Mouse (Mus musculus) heart, embryonic 12.5 days (tissue): ENCODE measurements around the gene Ndufv3. TPM values are rescaled to one million over a fixed set of nuclear protein-coding genes. Genes with fewer than 3 reads are reported as not detected.
A peak's percentile ranks its signal among the peaks of the same experiment; 100 is the strongest.

Source experiments
- ATAC-seq: fragments of 200-750 bp; cut with Nextera tagmentation; 2 replicates; pipeline ENCODE4 v1.8.0; 2017; ENCODE audit warnings: moderate TSS enrichment, moderate library complexity; ENCODE audit not compliant: insufficient number of reproducible peaks, low FRiP score
- H3K27ac ChIP-seq: fragments of 300-500 bp; sonication (generic); 2 replicates; pipeline ENCODE4 v1.5.1; 2016; ENCODE audit warnings: mild to moderate bottlenecking, moderate library complexity; ENCODE audit not compliant: poor library complexity, severe bottlenecking
- H3K27me3 ChIP-seq: fragments of 300-500 bp; sonication (generic); replicated peaks from 2 replicates; pipeline ENCODE4 v1.6.1; 2016; ENCODE audit warnings: mild to moderate bottlenecking, moderate library complexity
- H3K36me3 ChIP-seq: fragments of 300-500 bp; sonication (generic); 2 replicates; pipeline ENCODE4 v1.6.1; 2016; ENCODE audit warnings: mild to moderate bottlenecking, moderate library complexity
- H3K4me1 ChIP-seq: fragments of 300-500 bp; sonication (generic); replicated peaks from 2 replicates; pipeline ENCODE4 v1.6.1; 2016; ENCODE audit warnings: mild to moderate bottlenecking
- H3K4me2 ChIP-seq: fragments of 300-500 bp; sonication (generic); 2 replicates; pipeline ENCODE4 v1.6.1; 2016; ENCODE audit warnings: mild to moderate bottlenecking, moderate library complexity
- H3K4me3 ChIP-seq: fragments of 300-500 bp; sonication (generic); 2 replicates; pipeline ENCODE4 v1.5.1; 2016; ENCODE audit warnings: mild to moderate bottlenecking
- H3K9ac ChIP-seq: fragments of 300-500 bp; sonication (generic); 2 replicates; pipeline ENCODE4 v1.6.1; 2016; ENCODE audit warnings: mild to moderate bottlenecking, moderate library complexity
- H3K9me3 ChIP-seq: fragments of 300-500 bp; sonication (generic); replicated peaks from 2 replicates; pipeline ENCODE4 v1.6.1; 2016; ENCODE audit warnings: mild to moderate bottlenecking, moderate library complexity
- WGBS: fragments of 180-500 bp; shearing (Covaris S2); methylation state at CpG from one replicate; pipeline ENCODE4 v1.1.7; 2016; 5-methylcytosine and 5-hydroxymethylcytosine counted together
- polyA plus RNA-seq: library from polyadenylated mRNA; unstranded; fragments of >200 nt; fragmentation: Nextera tagmentation; extraction: Ambion mirVana; gene quantifications from 2 replicates; pipeline ENCODE4 v1.2.1, GENCODE M21; 2016

The Ndufv3 gene
- 494 and 510 TPM in 2 replicates for polyA plus RNA-seq

DNA sequence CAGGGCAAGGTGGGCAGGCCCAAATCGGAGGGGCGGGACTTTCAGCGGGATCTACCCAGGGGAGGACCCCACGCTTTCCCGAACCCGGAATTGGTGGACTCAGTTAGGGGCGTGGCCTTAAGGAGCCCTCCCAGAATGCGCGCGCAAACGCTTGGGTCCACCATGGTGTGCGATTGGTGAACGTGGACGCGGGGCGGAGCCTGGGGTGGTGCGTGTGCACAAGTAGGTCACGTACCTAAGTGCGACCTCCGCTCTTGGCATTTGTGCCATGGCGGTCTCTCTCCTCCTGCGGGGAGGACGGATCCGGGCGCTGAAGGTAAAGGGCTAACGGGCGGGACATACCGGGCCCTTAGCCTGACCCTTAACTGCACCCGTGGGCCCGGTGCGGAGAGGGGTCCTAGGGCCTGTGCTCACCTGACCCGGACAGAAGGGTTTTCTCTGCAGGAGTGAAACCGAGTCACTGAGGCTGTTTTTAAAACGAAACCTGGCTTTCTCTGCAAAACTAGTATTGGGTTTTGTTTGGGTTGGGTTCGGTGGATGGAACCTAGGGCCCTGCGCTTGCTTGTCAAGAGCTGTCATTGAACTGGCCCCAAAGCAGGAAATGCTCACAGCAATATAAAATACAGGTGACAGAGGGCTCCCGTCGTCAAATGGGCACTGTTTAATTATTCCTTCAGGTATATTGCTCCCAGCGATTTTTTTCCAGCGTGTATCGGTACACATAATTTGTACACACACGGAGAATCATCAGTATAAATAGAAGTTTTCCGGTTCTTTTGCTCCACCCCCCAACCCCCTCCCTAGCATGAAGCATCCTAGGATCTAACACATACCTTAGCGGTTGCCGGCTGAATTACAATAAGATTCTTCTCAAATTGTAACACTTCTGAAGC is at the start of gene Ndufv3, which contains the start of gene Wdr4:
Ndufv3 (plus strand) TSS at position 170 of the 893 bp plus-strand sequence.
Wdr4 (minus strand) TSS at position 35 of the 893 bp plus-strand sequence.
- ATAC-seq, result peak; percentile 99
- under 1% methylated on average over 45 of the region's 45 CpGs for WGBS
- H3K4me2 ChIP-seq, result peak within 1 kb of the TSS; percentile 78
- no peaks in the 10 kb centered on the region for H3K9me3 ChIP-seq
- peaks cover 26% of the 10 kb centered on the region for H3K4me1 ChIP-seq
- H3K36me3 ChIP-seq, result peaks cover 27% of the 10 kb centered on the region
- H3K4me3 ChIP-seq, result peak within 1 kb of the TSS; percentile 83
- peak within 1 kb of the TSS; percentile 84 for H3K27ac ChIP-seq
- peak within 1 kb of the TSS; percentile 89 for H3K9ac ChIP-seq
- no peaks in the 10 kb centered on the region for H3K27me3 ChIP-seq

DNA sequence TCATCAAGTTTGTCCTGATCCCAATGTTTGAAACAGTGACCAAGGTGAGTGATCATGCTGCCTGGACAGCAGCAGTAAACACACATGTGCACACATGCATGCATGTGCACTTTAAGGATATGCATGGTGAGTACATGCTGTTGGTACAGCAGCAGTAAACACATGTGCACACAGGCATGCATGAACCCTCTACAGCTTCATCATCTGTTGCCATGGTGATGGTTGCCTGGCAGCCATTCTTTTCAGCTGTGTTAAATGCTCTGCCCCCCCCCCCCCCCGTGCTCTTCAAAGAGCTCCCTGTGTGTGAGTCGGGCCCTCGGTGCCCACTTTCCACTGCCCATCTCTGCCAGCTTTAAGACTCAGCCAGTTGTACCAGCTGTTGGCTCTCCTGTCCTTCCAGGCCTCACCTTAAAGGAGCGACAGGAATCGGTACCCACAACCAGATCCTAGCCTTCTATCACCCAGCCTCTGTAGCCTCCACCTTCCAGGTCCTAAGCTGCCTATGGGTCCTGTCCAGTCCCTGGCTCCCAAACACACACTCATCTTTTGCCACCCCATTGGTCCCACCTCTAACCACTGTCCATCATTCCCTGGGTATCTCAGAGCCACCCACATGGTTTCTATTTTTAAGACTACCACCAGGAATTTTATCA is 49.0 kb upstream of the Ndufv3 start:
- H3K36me3 ChIP-seq, result peaks cover 3% of the 10 kb centered on the region
- H3K27ac ChIP-seq, result no peak overlapping the region
- H3K9ac ChIP-seq, result no peak overlapping the region
- H3K9me3 ChIP-seq, result no peaks in the 10 kb centered on the region
- 84% methylated on average over 5 of the region's 5 CpGs for WGBS
- no peaks in the 10 kb centered on the region for H3K27me3 ChIP-seq
- H3K4me2 ChIP-seq, result no peak overlapping the region
- no peak overlapping the region for H3K4me3 ChIP-seq
- peaks cover 4% of the 10 kb centered on the region; the same call in 1 of the 2 replicates for H3K4me1 ChIP-seq
- ATAC-seq, result no peak

DNA sequence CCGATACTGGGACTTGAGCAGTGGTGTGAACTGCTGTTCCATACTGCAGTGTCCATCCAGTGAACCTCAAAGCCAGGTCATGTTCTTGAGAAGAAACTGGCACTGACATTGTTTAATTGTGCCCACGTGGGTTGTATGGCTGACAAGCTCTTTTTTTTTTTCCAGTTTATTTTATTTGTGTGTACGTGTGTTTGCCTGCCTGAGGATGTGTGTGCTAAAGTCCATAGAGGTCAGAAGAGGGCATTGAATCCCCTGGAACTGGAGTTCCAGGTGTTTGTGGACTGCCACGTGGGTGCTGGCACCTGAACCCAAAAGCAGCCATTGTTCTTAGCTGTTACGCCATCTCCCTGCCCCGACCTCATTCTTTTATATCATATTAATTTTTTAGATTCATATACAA is 45.5 kb upstream of the Ndufv3 start:
- Histone ChIP-seq H3K27me3 (no peaks in the 10 kb centered on the region), H3K4me1 (peaks cover 4% of the 10 kb centered on the region), H3K4me2 (no peak overlapping the region), H3K36me3 (peaks cover 3% of the 10 kb centered on the region), H3K9me3 (no peaks in the 10 kb centered on the region), H3K27ac (no peak overlapping the region), H3K4me3 (no peak overlapping the region), H3K9ac (no peak overlapping the region)
- ATAC-seq, result no peak
- 74% methylated on average over 6 of the region's 6 CpGs for WGBS

DNA sequence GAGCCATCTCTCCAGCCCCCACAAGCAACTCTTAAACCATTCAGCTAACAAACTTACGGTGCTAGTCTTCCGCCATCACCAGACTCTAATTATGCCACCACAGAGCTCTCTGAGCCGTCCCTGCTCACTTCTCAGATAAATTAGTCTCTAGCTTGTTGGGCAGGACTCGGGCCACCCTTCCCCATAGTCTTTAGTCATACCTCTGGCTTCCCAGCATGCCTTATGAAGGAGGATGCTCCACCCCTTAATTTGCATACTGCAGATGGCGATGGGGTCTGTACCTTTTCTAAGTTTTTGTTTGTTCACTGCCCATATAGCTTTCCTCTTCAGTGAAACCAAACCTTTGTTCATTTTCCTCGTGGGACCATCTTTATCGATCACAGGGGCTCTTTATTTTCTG is 41.3 kb upstream of the Ndufv3 start:
- ATAC-seq, result no peak
- WGBS, result 76% methylated on average over 7 of the region's 7 CpGs
- H3K9ac ChIP-seq, result no peak overlapping the region
- H3K9me3 ChIP-seq, result no peaks in the 10 kb centered on the region
- H3K36me3 ChIP-seq, result peaks cover 3% of the 10 kb centered on the region
- H3K27ac ChIP-seq, result no peak overlapping the region
- no peak overlapping the region for H3K4me2 ChIP-seq
- H3K4me1 ChIP-seq, result no peaks in the 10 kb centered on the region; the same call in 1 of the 2 replicates
- H3K27me3 ChIP-seq, result no peaks in the 10 kb centered on the region
- no peak overlapping the region for H3K4me3 ChIP-seq

DNA sequence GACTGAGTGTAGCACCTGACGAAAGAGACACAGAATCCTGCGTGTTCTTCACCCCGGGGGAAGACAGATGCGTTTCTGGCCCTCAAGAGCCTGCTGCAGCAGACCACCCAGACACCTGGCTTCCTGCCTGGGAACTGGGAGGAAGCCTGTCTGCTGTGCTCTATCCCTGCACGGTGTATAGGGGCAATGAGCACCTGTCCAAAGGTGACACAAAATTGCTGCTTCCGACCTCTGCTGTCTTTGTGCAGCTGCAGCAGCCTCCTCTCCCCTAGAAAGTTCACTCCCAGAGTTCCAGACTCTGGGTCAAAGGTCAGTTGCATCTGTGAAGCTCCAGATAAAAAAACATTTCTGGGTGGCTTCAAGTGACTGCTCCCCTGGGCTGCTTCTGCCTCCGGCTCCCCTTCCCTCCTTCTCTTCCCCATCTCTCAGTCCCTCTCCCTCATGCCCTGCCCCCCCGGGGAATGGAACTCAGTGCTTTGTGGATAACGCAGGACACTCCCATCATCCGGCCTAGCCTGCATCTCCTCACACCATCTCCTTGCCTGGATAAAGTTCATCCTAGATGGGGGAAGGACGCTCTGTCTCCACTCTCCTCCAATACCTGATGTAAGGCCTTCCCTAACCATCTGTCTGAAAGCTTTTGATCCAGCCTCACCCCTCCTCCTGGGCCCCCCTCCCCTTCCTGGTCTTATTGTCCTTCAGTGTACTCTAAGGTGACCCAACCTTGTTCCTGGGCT is 40.6 kb upstream of the Ndufv3 start:
- Histone ChIP-seq H3K4me3 (no peak overlapping the region), H3K9me3 (no peaks in the 10 kb centered on the region), H3K9ac (no peak overlapping the region), H3K36me3 (peaks cover 3% of the 10 kb centered on the region), H3K4me2 (no peak overlapping the region), H3K4me1 (no peaks in the 10 kb centered on the region; the same call in 1 of the 2 replicates), H3K27me3 (no peaks in the 10 kb centered on the region), H3K27ac (no peak overlapping the region)
- no peak; the same call in 1 of the 2 replicates for ATAC-seq
- 49% methylated on average over 11 of the region's 11 CpGs for WGBS

DNA sequence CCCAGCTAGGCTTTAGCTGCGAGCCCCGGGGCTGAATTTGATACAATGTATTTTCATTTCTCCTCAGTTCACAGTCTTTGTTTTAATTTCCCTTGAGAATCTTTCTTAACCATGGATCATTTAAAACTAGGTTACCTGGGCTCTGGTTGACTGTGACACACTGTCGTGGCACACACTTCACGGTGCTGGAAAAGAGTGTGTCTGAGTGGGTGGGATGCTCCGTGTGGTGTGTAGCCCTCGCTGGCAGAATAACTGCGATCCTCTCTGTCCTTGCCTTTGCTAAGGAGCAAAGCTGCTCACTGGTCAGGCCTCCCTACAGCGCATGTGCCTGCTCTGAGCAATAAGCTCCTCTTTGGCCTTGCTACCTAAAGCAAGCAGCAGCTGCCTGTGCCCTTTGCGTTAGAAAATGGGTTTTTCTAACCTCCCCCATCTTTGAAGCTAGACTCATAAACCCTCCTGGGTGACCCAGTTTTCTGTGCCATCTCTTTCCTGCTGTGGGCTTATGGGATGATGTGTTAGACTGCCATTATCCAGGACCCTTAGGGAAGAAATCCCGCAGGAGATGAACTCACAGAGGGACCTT is 33.2 kb upstream of the Ndufv3 start:
- H3K27ac ChIP-seq, result no peak overlapping the region
- H3K36me3 ChIP-seq, result no peaks in the 10 kb centered on the region
- H3K4me3 ChIP-seq, result no peak overlapping the region
- H3K9ac ChIP-seq, result no peak overlapping the region
- no peak overlapping the region for H3K4me2 ChIP-seq
- 83% methylated on average over 10 of the region's 10 CpGs for WGBS
- no peaks in the 10 kb centered on the region for H3K27me3 ChIP-seq
- H3K4me1 ChIP-seq, result no peaks in the 10 kb centered on the region
- no peaks in the 10 kb centered on the region for H3K9me3 ChIP-seq
- no peak for ATAC-seq

DNA sequence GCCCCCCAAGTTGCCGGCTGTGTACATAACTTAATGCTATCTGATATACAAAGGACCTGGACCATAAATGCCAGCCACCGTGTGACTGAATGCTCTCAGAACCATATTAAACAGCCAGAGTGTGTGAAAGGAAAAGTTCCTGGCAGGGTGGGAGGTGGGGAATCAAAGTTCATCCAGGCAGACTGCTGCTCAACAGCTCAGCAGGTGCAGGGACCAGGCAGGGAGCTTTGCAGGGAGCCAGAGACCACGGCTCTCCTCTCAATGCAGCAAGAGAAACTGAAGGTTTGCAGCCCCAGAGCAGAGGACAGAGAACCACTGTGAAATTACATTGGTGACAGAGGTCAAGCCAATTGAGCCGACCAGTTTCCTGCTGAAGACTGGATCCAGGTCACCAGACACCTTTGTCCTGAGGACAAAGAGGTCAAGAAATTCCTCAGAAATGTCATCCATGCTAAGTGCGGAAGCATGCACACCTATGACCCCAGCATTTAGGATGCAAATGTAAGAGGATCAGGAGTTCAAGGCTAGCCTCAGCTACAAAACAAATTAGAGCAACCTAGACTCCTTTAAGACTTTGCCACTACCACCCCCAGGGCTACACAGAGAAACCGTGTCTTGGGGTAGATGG is 32.4 kb upstream of the Ndufv3 start:
- H3K27me3 ChIP-seq, result no peaks in the 10 kb centered on the region
- H3K27ac ChIP-seq, result no peak overlapping the region
- H3K9me3 ChIP-seq, result no peaks in the 10 kb centered on the region
- no peak overlapping the region for H3K4me2 ChIP-seq
- H3K36me3 ChIP-seq, result no peaks in the 10 kb centered on the region
- H3K4me1 ChIP-seq, result no peaks in the 10 kb centered on the region
- 55% methylated on average over 6 of the region's 6 CpGs for WGBS
- H3K4me3 ChIP-seq, result no peak overlapping the region
- no peak for ATAC-seq
- H3K9ac ChIP-seq, result no peak overlapping the region

DNA sequence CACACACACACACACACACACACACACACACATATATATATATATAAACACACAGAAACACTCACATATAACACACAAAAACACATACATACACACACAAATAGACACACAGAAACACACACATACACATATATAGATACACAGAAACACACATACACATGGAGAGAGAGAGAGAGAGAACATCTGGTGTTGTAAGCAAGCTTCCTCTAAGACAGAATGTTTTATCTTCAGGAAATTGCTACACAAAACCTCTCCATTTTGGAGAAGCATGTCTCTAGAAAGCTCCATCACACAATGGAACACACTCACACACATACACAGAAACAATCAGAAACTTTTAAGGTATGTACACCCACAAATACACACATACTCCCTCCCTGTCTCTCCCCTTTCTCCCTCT is 28.6 kb upstream of the Ndufv3 start:
- Histone ChIP-seq H3K9me3 (no peaks in the 10 kb centered on the region), H3K4me1 (no peaks in the 10 kb centered on the region), H3K36me3 (peaks cover 16% of the 10 kb centered on the region), H3K9ac (no peak overlapping the region), H3K4me2 (no peak overlapping the region), H3K4me3 (no peak overlapping the region), H3K27me3 (no peaks in the 10 kb centered on the region), H3K27ac (no peak overlapping the region)
- ATAC-seq, result no peak

DNA sequence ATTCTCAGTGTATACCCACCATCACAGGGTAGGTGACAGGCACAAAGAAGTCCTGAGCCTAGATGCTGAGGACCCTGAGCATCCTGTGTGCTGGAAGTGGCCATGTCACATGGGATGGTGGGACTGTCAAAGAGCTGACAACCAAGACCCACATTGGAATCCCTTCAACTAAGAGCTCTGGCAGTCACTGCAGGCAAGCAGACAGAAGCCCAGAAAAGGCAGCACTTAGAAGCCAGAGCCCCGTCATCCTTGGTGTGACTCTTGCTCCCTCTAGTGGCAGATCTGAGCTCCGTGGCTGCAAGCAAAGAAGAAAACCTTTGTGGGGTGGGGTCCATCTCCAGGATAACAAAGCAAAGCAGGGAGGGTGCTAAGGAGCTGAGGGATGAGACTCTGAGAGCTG is 27.5 kb upstream of the Ndufv3 start:
- no peak overlapping the region for H3K4me3 ChIP-seq
- no peaks in the 10 kb centered on the region for H3K27me3 ChIP-seq
- WGBS, result 0% methylated on average over 2 of the region's 2 CpGs
- no peak overlapping the region for H3K27ac ChIP-seq
- peak; percentile 53 for ATAC-seq
- no peaks in the 10 kb centered on the region for H3K4me1 ChIP-seq
- H3K9ac ChIP-seq, result no peak overlapping the region
- H3K36me3 ChIP-seq, result peaks cover 25% of the 10 kb centered on the region
- no peaks in the 10 kb centered on the region for H3K9me3 ChIP-seq
- H3K4me2 ChIP-seq, result no peak overlapping the region

DNA sequence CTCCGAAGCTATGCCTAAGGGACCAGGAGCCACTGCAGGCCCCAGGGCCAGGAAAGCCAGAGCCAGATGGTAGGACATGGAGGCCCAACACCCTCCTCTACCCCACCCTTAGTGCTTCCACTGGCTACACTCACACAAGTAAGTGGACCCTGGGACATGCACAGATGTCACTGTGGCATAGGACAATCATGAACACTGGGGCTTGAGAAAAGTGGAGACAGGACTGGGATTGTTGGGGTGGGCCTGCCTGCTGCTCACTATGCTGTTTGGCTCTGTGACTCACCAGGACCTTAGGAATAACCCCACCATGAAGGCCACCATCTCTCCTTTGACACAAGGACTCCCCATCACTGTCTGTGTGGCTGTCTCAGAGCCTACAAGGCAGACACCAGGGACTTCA is 24.9 kb upstream of the Ndufv3 start:
- ATAC-seq, result no peak
- Histone ChIP-seq H3K4me3 (no peak overlapping the region), H3K9me3 (no peaks in the 10 kb centered on the region), H3K9ac (no peak overlapping the region), H3K36me3 (peaks cover 51% of the 10 kb centered on the region), H3K4me2 (no peak overlapping the region), H3K27me3 (no peaks in the 10 kb centered on the region), H3K27ac (no peak overlapping the region), H3K4me1 (no peaks in the 10 kb centered on the region)
- WGBS, result 91% methylated on average over 1 of the region's 1 CpGs
